Mouse (Mus musculus) MEL (cell line): Measurements from ENCODE around the gene Slc16a11.

Experiments used
- CTCF ChIP-seq, 3 experiments: IDR thresholded peaks in 2 of 3; conservative IDR thresholded peaks in 1 of 3; 2 replicates each; pipeline ENCODE4 v1.5.1; 2011 to 2012; ENCODE audit warnings: low read length in 3 of 3, low read depth in 2 of 3, mild to moderate bottlenecking in 2 of 3, improper control_type of control experiment in 1 of 3, inconsistent platforms in 1 of 3, mixed read lengths in 1 of 3, moderate library complexity in 1 of 3; ENCODE audit not compliant: control insufficient read depth in 1 of 3, insufficient read depth in 1 of 3, poor library complexity in 1 of 3, severe bottlenecking in 1 of 3
- EP300 ChIP-seq, 2 experiments: IDR thresholded peaks; 2 replicates each; pipeline ENCODE4 v1.6.1; 2011; ENCODE audit warnings: improper control_type of control experiment in 2 of 2, low read length in 2 of 2, low read depth in 1 of 2, mild to moderate bottlenecking in 1 of 2
- GABPA ChIP-seq: IDR thresholded peaks from 2 replicates; pipeline ENCODE4 v1.6.1; 2012; ENCODE audit warnings: low read depth, mild to moderate bottlenecking, inconsistent platforms, low read length, improper control_type of control experiment, moderate library complexity
- GATA1 ChIP-seq: IDR thresholded peaks from 2 replicates; pipeline ENCODE4 v1.6.1; 2011; ENCODE audit warnings: low read depth, low read length, improper control_type of control experiment
- JUND ChIP-seq: IDR thresholded peaks from 2 replicates; pipeline ENCODE4 v1.6.1; 2011; ENCODE audit warnings: low read depth, mild to moderate bottlenecking, improper control_type of control experiment, low read length
- MAZ ChIP-seq: IDR thresholded peaks from 2 replicates; pipeline ENCODE4 v1.6.1; 2012; ENCODE audit warnings: low read depth, mild to moderate bottlenecking, inconsistent platforms, low read length, improper control_type of control experiment
- POLR2A ChIP-seq, 2 experiments: IDR thresholded peaks; 2 replicates each; pipeline ENCODE4 v1.6.1; 2011 to 2012; ENCODE audit warnings: low read length in 2 of 2, mild to moderate bottlenecking in 2 of 2, control low read depth in 1 of 2, improper control_type of control experiment in 1 of 2, low read depth in 1 of 2, moderate library complexity in 1 of 2; ENCODE audit not compliant: control insufficient read depth in 1 of 2, insufficient read depth in 1 of 2, poor library complexity in 1 of 2
- POLR2AphosphoS2 ChIP-seq: IDR thresholded peaks from 2 replicates; pipeline ENCODE4 v1.6.1; 2011; ENCODE audit warnings: low read length, improper control_type of control experiment
- POLR2AphosphoS5 ChIP-seq: IDR thresholded peaks from 2 replicates; pipeline ENCODE4 v1.6.1; 2012; ENCODE audit warnings: low read depth, borderline replicate concordance, mild to moderate bottlenecking, inconsistent platforms, low read length, moderate library complexity, mixed read lengths
- TAL1 ChIP-seq: IDR thresholded peaks from 2 replicates; pipeline ENCODE4 v1.6.1; 2012; ENCODE audit warnings: mild to moderate bottlenecking, inconsistent platforms, low read length, moderate library complexity, mixed read lengths
- TCF12 ChIP-seq: IDR thresholded peaks from 2 replicates; pipeline ENCODE4 v1.6.1; 2014; ENCODE audit warnings: low read depth, mild to moderate bottlenecking, inconsistent platforms, low read length, improper control_type of control experiment, moderate library complexity

DNA sequence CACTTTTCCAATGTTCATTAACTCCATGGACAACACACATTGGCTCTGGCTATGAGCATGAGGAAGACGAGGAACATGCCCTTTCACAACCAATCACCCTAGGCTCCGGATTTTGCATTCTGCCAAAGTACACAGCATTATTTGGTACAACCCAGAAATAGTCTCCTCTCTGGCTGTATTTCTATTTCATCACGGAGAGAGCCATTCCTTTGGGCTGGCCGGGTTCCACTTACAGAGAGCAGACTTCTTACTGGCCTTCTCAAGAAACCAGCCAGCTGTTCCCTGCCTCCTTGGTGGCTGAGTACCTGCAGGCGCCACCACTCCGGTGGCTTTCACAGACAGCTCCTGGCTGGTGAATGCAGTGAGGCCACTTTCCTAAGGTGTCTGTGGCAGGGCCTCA is at the start of gene Slc16a11:
- TF ChIP-seq POLR2AphosphoS2 (no peak), CTCF (IDR thresholded peaks at IDR 0.05 in 2 of 3, conservative IDR thresholded peaks at IDR 0.05 in 1 of 3; ENCODE audit: control insufficient read depth in 1 of 3, insufficient read depth in 1 of 3, low read depth in 2 of 3, low read length in 3 of 3, poor library complexity in 1 of 3, severe bottlenecking in 1 of 3) (no peak), POLR2A (IDR thresholded peaks at IDR 0.05; ENCODE audit: control insufficient read depth in 1 of 2, insufficient read depth in 1 of 2, low read depth in 1 of 2, low read length in 2 of 2, poor library complexity in 1 of 2) (no peak), GABPA (no peak), GATA1 (no peak), MAZ (no peak), JUND (no peak), EP300 (IDR thresholded peaks at IDR 0.05; ENCODE audit: low read depth in 1 of 2, low read length in 2 of 2) (no peak), TAL1 (no peak), TCF12 (no peak), POLR2AphosphoS5 (no peak)
